Mouse (Mus musculus) duodenum, adult 2 months (tissue): ENCODE data around the gene Tmem110. TPM values are rescaled to one million over a fixed set of nuclear protein-coding genes. Genes with fewer than 3 reads are reported as not detected.

ENCODE experiments used
- polyA plus RNA-seq: library from polyadenylated mRNA; depleted of rRNA; stranded (reverse); fragments of >200 nt; gene quantifications from 2 replicates; pipeline ENCODE4 v1.2.3, GENCODE M21; 2012; ENCODE audit warnings: low replicate concordance; rRNA removed

Tmem110 gene
- polyA plus RNA-seq = 9.2 and 14.9 TPM in 2 replicates

GRCm38 (mm10) chr14:30825476-30826131, at the start of gene Tmem110:
Gene Tmem110, plus strand, starts transcription at chr14:30825590.

GRCm38 (mm10) chr14:30878958-30879571, 53.7 kb downstream of the Tmem110 start, which contains the start of gene Mustn1:
Gene Mustn1, plus strand, starts transcription at chr14:30879200.

GRCm38 (mm10) chr14:30886204-30886603, 60.8 kb downstream of the Tmem110 start, which contains the start of gene Itih4:
Gene Itih4, plus strand, starts transcription at chr14:30886476.

GRCm38 (mm10) chr14:30923375-30924105, 98.2 kb downstream of the Tmem110 start, which contains the start of gene Itih3:
Gene Itih3, minus strand, starts transcription at chr14:30923760.

Other genes starting within 250 kb of the Tmem110 start
- gene Prkcd, start 199.4 kb upstream of the Tmem110 start, polyA plus RNA-seq = 154 and 219 TPM in 2 replicates
- 4.1 and 4.6 TPM in 2 replicates for gene Rft1, start 171.2 kb upstream of the Tmem110 start, polyA plus RNA-seq
- 0.27 and 0.34 TPM in 2 replicates for gene Sfmbt1, start 110.7 kb upstream of the Tmem110 start, polyA plus RNA-seq
- 11.0 and 19.2 TPM in 2 replicates for gene Mustn1, start 53.6 kb downstream of the Tmem110 start, polyA plus RNA-seq
- 0.05 and 1.2 TPM in 2 replicates for gene Itih4, start 60.9 kb downstream of the Tmem110 start, polyA plus RNA-seq
- 0.18 and 0.63 TPM in 2 replicates for gene Itih3, start 98.2 kb downstream of the Tmem110 start, polyA plus RNA-seq
- 0.06 TPM in 1 of 2 replicates, not detected in the other for gene Itih1, start 117.7 kb downstream of the Tmem110 start, polyA plus RNA-seq
- gene Nek4, start 125.8 kb downstream of the Tmem110 start, polyA plus RNA-seq = 0.97 and 1.9 TPM in 2 replicates
- gene Glt8d1, start 175.8 kb downstream of the Tmem110 start, polyA plus RNA-seq = 3.1 and 3.6 TPM in 2 replicates
- 44.8 and 72.3 TPM in 2 replicates for gene Spcs1, start 176.1 kb downstream of the Tmem110 start, polyA plus RNA-seq
- 3.9 and 4.9 TPM in 2 replicates for gene Pbrm1, start 193.5 kb downstream of the Tmem110 start, polyA plus RNA-seq
- gene Gnl3, start 193.6 kb downstream of the Tmem110 start, polyA plus RNA-seq = 4.8 and 6.8 TPM in 2 replicates